Mouse (Mus musculus) erythroblast, embryonic 14.5 days (primary cell): ENCODE data around the gene Chmp2a.

Experiments used
- GATA1 ChIP-seq: IDR thresholded peaks from 2 replicates; pipeline ENCODE4 v1.6.1; 2012; ENCODE audit warnings: low read length, inconsistent platforms, mixed read lengths
- TAL1 ChIP-seq: IDR thresholded peaks from 3 replicates; pipeline ENCODE4 v1.6.1; 2012; ENCODE audit warnings: low read length, inconsistent platforms, mixed read lengths

DNA sequence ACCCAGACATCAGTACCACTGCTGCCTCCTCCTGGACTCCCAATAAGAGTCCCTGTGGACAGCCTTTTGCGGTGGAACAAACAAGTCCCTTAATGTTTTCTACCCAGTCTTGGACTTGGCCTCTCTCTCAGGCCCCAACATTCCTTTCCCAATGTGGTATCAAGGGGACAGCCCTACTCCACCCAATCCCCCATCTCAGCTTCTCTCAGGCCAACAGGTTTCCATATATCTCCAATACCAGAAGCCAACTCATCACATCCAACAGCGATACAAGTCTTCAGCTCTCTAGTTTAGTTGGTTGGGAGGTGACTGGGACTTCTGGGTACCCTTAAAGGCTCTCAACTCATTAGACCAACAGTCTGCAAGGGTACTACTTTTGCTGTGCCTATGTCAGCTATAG lies 18.9 kb upstream of the Chmp2a start:
- no peak for TF ChIP-seq GATA1
- TF ChIP-seq TAL1 = no peak
